Mouse (Mus musculus): ENCODE results near the gene Mapk11.

DNA sequence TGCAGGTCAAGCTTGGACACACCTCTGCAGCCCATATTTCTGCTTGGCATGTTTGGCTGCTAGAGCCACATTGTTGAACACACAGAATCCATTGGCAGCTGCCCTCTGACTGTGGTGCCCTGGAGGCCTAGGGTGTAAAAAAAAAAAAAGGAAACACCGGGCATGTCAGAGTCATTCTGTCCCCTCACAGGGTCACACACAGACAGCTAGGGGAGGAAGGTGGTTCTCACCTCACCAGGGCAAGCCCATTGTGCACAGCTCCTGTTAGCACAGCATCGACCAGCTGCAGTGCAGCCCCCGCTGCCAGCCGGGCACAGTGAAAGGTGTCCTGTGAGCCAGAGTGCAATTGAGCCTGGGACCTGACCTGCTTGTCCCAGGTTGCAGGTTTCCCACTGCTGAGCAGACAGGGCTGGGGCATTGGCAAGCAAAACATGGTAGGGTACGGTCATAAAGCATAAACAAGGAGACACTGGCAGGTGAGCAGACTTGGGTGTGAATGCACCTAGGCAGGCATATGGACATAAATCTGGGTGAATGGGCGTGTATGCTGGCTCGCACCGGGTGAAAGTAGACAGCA, 22.0 kb downstream of the Mapk11 start:
- TF ChIP-seq CTCF (IDR thresholded peaks at IDR 0.05; ENCODE audit: extremely low read depth, insufficient read length, insufficient replicate concordance, low read depth, low read length) (no peak), POLR2A (IDR thresholded peaks at IDR 0.05; ENCODE audit: low read depth, low read length) (no peak)

Data from small intestine, adult 2 months (tissue).